In the genomic region with DNA sequence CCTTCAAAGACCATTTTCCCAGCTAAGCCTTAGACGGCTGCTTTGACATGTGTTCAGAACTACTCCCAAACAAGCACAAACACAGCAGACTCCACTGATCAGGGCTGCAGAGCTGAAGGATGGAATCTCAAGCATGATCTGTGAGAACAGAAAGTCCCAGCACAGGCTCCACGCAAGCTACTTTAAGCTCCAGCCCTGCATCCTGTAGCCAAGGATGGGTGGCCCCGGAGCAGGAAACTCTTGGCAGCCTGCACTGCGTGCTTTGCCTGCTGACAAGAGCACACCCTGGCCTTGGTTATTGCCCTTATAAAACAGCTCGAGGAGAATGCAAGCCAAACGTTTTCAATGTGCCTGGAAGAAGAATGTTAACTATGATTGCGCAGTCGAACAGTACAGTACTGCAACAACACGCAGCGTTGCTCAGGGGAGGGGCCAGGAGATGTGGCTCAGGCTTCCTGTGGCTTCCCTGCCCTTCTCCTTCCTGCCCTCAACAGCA, we compare ENCODE assay signal across 7 mouse cellular contexts.
DNase-seq lines count a peak whose midpoint lies in the region; ATAC-seq and TF ChIP-seq lines count a peak whose summit lies in the region.

No protein-coding gene starts in this region.

- H3K4me3 ChIP-seq in cortical plate, adult 2 months (ENCODE audit: insufficient read depth, low read length), result no peak overlapping the region; the same call in 1 of the 2 replicates
- H3K4me3 ChIP-seq in intestine, postnatal 0 days (ENCODE audit: low read depth, low read length), result no peak overlapping the region

- intact Hi-C loops in left cerebral cortex, postnatal 25 days (cut with DNase I), result no loop called here

- no peaks in the 10 kb centered on the region for H3K27me3 ChIP-seq in intestine, postnatal 0 days (replicated peaks; ENCODE audit: control insufficient read depth, insufficient read depth, low read length)

- no peaks in the 10 kb centered on the region for H3K9me3 ChIP-seq in intestine, postnatal 0 days (ENCODE audit: control insufficient read depth)

- TF ChIP-seq POLR2A in cortical plate, adult 2 months (IDR thresholded peaks at IDR 0.05; ENCODE audit: extremely low read depth, insufficient read depth, low read length), result no peak

- no peak for TF ChIP-seq CTCF in cortical plate, adult 2 months (IDR thresholded peaks at IDR 0.05; ENCODE audit: extremely low read depth, insufficient read depth, low read length)
- no peak for TF ChIP-seq CTCF in intestine, postnatal 0 days (IDR thresholded peaks at IDR 0.05; ENCODE audit: low read depth)

- H3K36me3 ChIP-seq in intestine, postnatal 0 days (ENCODE audit: control insufficient read depth, insufficient read depth), result no peaks in the 10 kb centered on the region

- peak overlapping the region; percentile 91 for H3K27ac ChIP-seq in cortical plate, adult 2 months (ENCODE audit: insufficient read depth, low read length)
- H3K27ac ChIP-seq in intestine, postnatal 0 days (ENCODE audit: low read depth, low read length), result peak overlapping the region; percentile 73

- peak; percentile 98 for ATAC-seq in granulocyte monocyte progenitor cell, adult 5-6 weeks (replicated peaks; ENCODE audit: poor library complexity, severe bottlenecking)
- peak; percentile 95 for ATAC-seq in intestine, postnatal 0 days
- peak; percentile 98 for ATAC-seq in megakaryocyte progenitor cell, adult 5-6 weeks (replicated peaks; ENCODE audit: poor library complexity)

- 0 out of 2 replicates have a peak, but pooled peaks cover 1% of the 10 kb centered on the region for H3K4me1 ChIP-seq in cortical plate, adult 2 months (ENCODE audit: control insufficient read depth, insufficient read depth, low read length)
- no peaks in the 10 kb centered on the region; the same call in 1 of the 2 replicates for H3K4me1 ChIP-seq in intestine, postnatal 0 days (replicated peaks; ENCODE audit: control insufficient read depth, insufficient read depth, low read length)

- H3K4me2 ChIP-seq in intestine, postnatal 0 days (replicated peaks; ENCODE audit: low read depth), result peak overlapping the region; percentile 46

- peak; percentile 89 for DNase-seq in adrenal gland, adult 2 months
- DNase-seq in left cerebral cortex, postnatal 25 days (ENCODE audit: low spot score in 2 of 2), result peak; percentile 45
- peak; percentile 31 to 59 for DNase-seq in spleen, postnatal 4 days (ENCODE audit: low spot score in 2 of 2)

- WGBS in intestine, postnatal 0 days, result 4% methylated on average over 10 of the region's 10 CpGs

- no peak overlapping the region for H3K9ac ChIP-seq in intestine, postnatal 0 days (ENCODE audit: low read depth, low read length)
